Mouse (Mus musculus) megakaryocyte, embryonic 14.5 days (primary cell): ENCODE measurements around the gene Icosl.

ENCODE experiments used
- FLI1 ChIP-seq: IDR thresholded peaks from 2 replicates; pipeline ENCODE4 v1.6.1; 2012; ENCODE audit warnings: low read length, inconsistent platforms, mixed read lengths
- GATA1 ChIP-seq: IDR thresholded peaks from 3 replicates; pipeline ENCODE4 v1.6.1; 2012; ENCODE audit warnings: mixed read lengths, low read length, inconsistent platforms, borderline replicate concordance

DNA sequence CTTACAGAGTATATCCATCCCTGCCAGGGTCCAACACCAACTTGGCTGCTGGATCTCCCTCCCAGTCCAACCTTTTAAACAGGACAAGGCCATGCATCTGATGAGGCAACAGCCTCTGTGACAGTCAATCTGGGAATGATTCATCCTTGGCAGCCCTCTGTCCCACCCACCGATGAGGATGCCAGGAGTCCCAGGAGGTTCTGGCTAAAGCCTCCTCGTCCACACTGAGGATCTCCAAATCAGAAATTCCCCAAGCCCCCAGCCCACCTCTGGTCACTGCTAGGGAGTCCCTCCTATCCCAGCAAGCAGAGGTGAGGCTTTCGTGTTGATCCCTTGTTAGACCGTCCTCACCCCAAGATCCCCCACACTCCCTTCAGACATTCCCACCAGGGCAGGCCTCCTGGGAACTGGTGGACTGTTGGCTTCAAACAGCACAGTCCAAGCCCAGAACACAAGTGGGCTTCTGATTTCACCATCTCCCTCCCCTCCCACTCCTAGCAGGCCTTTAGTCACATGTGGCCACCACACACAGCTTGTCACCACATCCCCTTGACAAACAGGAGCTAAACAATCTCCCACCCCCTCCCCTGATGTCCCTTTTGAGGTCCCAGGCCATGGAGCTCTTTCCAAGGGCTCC is 11.0 kb downstream of the Icosl start:
- no peak for TF ChIP-seq GATA1
- no peak for TF ChIP-seq FLI1
